ENCODE assay signal across 17 mouse cellular contexts in genomic region chr10:97466818-97467217, GRCm38 (mm10).
"Had no signal": no experiment of that assay in that cellular context is flagged by ENCODE, and none has a peak within 500 bp of the region (broad histone marks: within the 10 kb centered on the region; RNA-seq: fewer than 3 reads in every experiment).

No protein-coding gene starts in this region.

- H3K36me3 ChIP-seq: liver, embryonic 13.5 days; midbrain, embryonic 12.5 days; midbrain, embryonic 15.5 days; neural tube, embryonic 13.5 days; stomach, embryonic 15.5 days had no signal

- ATAC-seq: midbrain, embryonic 15.5 days had no signal

- DNase-seq: kidney, adult 9 months; kidney, postnatal 25 days; layer of hippocampus, postnatal 36 days; liver, embryonic 13.5 days; lung, adult 2 months; lung, postnatal 14 days; lung, postnatal 4 days; retina, postnatal 1 day; right cerebral cortex, postnatal 25 days; spleen, adult 18-20 months; thymus, postnatal 25 days had no signal

- H3K9ac ChIP-seq: liver, embryonic 13.5 days; midbrain, embryonic 12.5 days; midbrain, embryonic 15.5 days; neural tube, embryonic 13.5 days; stomach, embryonic 15.5 days had no signal

- H3K27ac ChIP-seq: layer of hippocampus, adult 2 months; left cerebral cortex, adult 2 months; liver, embryonic 13.5 days; midbrain, embryonic 12.5 days; midbrain, embryonic 15.5 days; neural tube, embryonic 13.5 days; stomach, embryonic 15.5 days had no signal

- H3K9me3 ChIP-seq: liver, embryonic 13.5 days; midbrain, embryonic 12.5 days; midbrain, embryonic 15.5 days; neural tube, embryonic 13.5 days; stomach, embryonic 15.5 days had no signal

- H3K4me2 ChIP-seq: liver, embryonic 13.5 days; midbrain, embryonic 12.5 days; midbrain, embryonic 15.5 days; neural tube, embryonic 13.5 days; stomach, embryonic 15.5 days had no signal

- H3K4me3 ChIP-seq: layer of hippocampus, adult 2 months; left cerebral cortex, adult 2 months; liver, embryonic 13.5 days; midbrain, embryonic 12.5 days; midbrain, embryonic 15.5 days; neural tube, embryonic 13.5 days; stomach, embryonic 15.5 days had no signal

- H3K27me3 ChIP-seq: liver, embryonic 13.5 days; midbrain, embryonic 12.5 days; midbrain, embryonic 15.5 days; neural tube, embryonic 13.5 days; stomach, embryonic 15.5 days had no signal

- H3K4me1 ChIP-seq: liver, embryonic 13.5 days; midbrain, embryonic 15.5 days; neural tube, embryonic 13.5 days; stomach, embryonic 15.5 days had no signal
